Mouse (Mus musculus) left cerebral cortex, adult 11 months (tissue): ENCODE results near the gene Tle2.

Source experiments
- DNase-seq: peaks from one replicate; pipeline ENCODE4 v3.0.0; 2022; ENCODE audit warnings: low spot score

Tle2 gene

DNA sequence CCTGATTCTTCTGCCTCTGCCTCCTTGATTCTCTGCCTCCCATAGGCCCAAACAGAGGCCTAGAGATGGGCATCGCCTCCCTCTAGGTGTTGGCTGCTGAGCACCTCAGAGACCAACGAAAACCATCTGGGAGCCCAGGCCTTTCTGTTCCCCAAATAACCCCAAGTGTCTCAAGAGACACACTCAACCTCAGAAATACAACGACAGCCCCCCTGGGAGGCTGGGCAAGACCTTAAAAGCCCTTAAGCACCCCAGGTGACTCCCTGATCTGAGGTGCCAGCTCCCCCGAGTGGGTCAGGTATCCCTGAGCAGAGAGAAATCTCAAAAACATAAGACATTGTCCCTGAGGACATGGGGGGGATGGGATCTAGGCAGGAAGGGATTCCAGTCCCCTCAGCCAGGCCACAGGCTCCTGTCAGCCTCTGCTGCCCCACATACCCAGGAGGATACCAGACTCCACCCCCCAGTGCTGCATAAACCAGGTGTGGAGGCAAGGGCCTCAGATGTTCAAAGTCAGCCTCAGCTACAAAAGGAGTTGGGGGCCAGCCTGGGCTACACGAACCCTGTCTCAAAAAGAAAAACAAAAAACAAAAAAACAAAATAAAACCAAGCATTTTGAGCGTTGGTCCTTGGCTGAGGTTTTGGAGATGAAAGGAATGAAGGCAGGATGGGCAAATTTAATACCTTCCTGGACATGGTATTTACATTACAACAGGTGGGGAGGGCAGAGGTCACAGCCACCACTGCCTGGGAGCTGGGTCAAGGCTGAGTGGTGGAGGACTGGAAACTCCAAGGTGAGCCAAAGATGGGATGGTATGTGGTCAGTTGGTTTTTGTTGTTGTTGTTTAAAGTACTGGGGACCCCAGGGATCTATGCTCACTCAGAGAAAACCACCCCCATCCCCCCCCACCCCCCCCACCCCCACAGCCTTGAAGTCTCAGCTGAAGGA, 20.3 kb upstream of the Tle2 start:
- DNase-seq = no peak

DNA sequence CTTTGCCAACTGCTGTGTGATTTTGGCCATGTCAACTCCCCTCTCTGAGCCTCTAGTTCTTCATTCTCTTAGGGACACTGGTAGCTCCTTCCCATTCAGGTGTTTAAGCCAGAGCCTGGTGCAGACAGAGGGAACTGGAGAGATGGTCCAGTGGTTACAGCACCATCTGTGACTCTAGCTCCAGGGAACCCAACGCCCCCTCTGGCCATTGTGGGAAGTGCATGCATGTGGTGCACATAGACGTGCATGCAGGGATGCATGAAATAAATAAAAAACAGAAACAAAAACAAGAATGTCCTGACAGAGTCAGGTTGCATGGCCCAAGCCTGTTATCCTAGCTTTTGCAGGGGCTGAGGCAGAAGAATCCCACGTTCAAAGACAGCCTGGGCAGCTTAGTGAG, 18.1 kb upstream of the Tle2 start:
- DNase-seq = no peak

DNA sequence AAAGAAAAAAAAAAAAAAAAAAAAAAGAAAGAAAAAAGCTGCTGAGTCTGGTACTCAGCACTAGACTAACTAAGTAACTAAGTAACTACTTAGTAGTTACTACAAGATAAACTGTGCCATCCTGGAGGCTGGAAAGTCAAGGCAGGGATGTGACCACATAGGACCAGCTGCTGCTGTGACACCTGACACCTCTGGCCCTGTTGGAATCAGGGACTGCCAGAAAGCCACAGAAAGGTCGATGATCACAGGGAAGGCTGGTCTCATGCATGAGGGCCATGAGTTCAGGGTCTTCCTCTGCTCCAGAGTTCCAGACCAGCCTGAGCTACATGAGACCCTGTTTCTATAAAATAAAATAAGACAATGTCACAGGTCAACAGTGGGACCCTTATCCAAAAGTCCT, 16.9 kb upstream of the Tle2 start:
- DNase-seq = no peak

DNA sequence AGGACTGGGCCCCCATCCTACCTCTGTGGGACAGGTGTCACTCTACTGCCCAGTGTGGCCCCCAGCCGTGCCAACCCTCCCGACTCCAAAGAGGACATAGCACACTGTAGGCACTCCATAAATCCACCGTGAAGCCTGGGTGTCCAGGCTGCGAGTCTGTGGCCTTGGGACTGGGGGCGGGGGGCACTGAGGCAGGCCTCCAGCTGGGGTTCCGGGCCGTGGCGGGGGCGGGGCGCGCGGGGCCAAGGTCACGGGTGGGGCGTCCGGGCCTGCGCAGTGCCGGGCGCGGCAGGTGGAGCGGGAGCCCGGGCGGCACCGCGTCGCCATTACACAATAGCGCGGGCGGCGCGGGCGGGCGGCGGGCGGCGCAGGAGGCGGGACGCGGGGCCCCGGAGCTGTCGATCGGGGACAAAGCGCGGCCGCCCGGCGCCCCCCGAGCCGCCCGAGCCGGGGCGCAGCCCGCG, 15.2 kb upstream of the Tle2 start, which contains the start of gene Aes:
Gene Aes (plus strand): TSS at position 326 of the 464 bp plus-strand sequence.
- DNase-seq = no peak

DNA sequence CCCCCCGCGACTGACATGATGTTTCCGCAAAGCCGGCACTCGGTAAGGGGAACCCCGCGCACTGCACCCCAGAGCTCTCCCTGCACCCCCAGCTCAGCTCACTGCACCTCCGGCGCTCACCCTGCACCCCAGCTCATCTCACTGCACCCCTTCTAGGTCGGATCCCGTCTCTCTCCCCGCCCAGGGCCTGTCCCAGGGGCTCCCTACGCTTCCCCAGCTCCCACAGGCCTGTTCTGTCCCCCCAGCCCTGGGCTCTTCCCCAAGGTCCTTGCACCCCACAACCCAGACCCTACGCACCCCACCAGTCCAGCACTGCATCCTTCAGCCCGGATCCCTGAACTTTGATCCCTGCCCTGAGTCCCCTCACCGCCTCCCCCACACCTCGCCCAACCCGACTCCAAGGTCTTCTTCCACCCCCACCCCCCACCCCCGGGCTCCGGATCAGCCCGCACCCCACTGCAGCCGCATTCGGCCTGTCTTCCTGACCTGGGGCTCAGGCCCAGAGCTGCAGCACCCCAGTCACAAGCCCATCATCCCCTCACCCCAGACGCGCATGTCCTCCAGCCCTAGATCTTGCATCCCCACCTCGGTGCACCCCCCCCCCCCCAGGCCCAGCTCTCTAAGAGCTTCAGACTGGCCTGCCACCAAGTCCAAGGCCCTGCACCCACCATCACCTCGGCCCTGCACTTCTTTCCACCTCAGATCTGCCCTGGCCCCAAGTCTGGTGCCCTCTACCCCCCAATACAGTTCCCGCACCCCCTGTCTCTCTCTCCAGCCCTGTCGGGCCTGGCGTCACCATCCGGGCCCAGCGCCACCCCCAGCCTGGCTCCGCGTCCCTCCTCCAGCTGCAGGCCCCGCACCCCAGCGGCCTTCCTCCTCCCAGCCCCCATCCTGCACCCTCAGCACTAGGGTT, 14.5 kb upstream of the Tle2 start:
- no peak for DNase-seq

DNA sequence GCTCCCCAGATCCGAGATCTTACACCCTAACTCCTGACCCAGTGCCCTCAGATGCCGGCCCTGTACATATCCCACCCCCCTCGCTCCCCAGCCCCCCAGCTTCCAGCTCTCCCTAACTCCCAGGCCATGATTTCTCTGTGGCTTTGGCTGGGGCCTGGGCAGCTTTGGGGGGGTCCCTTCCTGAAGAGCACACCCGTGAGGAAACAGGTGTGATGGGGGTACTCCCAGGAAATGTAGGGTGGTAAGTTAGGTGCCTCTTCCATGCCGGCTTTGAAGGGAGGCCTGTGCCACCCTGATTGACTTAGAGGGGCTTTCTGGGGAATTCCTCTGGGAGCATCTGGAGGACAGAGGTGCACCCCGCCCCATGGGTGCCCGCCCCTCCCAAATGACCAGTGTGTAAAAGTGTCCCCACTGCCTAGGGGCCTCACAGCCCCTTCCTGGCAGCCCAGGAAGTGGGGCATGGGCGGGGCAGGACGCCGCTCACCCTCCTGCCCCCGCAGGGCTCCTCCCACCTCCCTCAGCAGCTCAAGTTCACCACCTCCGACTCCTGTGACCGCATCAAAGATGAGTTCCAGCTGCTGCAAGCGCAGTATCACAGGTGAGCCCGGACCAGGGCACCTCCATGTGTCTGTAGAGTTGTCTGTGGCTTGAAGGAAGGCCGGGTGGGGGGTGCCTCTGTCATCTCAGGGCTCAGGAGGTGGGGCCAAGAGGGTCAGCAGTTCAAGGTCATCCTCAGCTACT, 13.5 kb upstream of the Tle2 start:
- no peak for DNase-seq

DNA sequence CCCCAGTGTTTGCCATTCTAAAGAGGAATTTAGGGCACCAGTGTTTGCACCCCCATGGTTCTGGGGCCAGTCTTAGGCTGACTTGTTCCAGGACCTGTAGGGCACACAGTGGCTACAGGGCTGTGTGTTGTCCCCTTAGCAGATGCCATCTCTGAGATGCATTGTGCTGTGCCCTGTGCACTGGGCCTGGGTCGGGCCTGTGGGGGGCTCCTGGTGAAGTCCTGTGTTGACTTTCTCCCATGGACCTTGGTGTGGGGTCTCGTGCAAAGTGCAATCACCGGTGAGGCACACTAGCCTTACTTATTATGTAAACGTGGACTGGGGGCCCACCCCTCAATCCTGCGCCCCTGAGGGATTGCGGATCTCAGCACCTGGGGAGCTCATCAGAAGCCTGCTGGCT, 11.9 kb upstream of the Tle2 start:
- DNase-seq = no peak

DNA sequence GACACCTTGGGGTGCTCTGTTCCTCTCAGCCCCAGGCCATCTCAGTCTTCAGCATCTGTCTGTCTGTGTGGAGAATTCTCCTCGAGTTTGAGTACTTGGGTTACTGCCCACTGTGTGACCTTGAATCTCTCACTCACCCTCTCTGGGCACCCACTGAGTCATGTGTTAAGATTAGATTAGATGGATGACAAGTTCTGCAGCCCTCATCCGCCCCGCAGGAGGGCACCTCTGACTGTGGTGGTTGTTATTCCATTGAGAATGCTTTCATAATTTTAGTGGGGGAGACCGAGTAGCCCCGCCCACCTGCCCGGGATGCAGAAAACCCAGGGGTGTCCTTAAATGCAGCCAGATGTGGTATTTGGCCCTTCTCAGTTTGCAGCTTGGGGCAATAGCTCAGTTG, 10.9 kb upstream of the Tle2 start:
- no peak for DNase-seq

DNA sequence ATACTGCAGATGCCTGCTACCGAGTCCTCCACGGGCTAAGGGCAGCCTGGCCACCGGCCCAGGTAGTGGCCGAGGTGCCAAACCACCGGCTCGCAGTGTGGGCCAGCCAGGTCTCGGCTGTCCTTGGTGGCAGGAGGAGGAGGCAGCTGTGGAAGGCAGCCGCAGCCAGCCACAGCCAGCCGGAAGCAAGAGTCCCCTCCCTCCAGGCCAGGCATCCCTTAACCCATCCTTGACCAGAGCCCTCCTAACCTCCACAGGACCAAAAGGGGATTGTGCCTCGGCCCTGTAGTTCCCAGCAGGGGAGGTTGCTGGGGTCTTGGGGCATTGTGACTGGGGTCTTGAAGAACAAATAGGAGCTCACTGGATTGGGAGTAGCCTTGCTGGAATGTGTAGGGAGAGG, 10.1 kb upstream of the Tle2 start:
- DNase-seq = no peak

DNA sequence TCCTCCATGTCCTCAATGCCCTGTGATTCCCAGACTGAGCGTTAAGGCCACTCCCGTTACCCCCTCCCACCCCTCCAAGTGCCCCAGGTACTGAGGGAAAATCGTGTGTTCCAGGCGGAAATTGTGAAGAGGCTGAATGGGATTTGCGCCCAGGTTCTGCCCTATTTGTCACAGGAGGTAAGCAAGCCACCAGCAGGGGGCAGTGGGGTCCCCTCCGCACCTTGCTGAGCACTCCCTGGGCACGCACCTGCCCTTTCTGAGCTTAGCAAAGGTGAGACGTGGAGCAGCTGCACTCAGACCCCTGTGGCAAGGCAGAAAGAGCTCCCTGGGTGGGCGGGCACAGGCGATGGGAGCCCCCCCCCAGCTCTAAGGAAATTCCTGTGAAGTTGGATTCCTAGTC, 9.6 kb upstream of the Tle2 start:
- no peak for DNase-seq

DNA sequence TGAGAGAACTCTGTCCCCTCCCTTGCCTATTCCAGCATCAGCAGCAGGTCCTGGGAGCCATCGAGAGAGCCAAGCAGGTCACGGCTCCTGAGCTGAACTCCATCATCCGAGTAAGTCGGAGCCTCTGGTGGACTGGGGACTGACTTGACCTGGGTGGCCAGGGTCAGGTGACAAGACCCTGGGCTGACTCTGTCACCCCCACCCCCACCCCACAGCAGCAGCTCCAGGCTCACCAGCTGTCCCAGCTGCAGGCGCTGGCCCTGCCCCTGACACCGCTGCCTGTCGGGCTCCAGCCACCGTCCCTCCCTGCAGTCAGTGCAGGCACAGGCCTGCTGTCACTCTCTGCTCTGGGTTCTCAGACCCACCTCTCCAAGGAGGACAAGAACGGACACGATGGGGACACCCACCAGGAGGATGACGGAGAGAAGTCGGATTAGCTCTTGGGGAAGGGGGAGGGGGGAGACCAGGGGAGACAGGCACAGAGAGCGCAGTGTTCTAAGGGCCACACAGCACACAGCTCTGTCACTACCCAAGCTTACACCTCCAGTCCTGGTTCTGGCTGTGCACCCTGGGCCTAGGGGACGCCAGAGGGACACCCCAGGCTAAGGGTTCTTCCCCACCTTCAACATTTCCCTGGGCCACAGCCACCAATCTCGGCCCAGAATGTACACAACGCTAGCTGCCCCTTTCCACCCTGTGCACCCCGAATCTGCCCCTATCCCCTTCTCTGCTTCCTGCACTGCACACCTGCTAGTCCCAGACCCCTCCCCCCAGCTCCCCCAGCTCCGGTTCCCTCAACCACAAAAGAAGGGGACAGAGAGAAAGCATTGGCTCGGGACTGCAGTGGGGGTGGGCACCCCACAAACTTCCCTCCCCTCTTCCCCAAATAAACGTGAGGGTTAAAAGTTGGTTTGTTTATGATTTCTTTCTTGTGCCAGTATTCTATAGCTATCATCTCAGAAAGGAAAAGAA, 8.8 kb upstream of the Tle2 start:
- DNase-seq = no peak

DNA sequence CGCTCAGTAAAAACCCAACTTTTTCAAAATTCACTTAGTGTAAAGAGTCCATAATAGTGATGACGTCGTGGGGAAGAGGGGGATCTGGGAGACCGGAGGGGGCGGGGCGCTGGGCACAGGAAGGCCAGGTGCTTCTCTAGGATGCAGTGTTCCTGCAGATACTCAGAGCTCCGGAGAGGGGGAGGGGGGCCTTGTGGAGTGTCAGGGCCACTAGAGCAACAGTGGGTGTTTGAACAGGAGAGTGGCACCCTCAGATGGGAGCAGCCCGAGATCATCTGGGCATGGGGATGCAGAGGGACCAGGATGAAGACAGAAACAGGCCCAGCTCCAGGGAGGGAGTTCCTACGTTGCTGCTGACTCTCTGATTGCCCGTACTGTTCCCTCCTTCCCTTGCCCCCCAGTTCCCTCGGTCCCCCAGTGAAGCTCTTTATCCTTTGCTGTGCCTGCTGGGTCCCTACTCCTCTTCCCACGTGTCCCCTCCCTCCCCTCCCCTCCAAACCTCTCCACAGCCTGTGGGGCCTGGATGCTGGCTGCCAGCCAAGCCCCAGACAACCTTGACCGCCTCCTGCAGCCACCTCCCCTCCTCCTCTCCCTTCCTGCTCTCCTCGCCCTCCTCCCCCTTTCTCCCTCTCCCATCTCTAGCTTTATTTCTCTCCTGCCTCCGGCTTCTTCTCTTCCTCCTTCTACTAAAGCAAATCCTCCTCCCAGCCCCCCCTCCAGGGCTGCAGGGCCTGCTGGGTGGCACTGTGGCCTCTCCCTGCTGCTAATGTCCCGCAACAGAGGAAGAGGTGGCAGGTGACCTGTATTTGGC, 5.8 kb upstream of the Tle2 start:
- DNase-seq = no peak

DNA sequence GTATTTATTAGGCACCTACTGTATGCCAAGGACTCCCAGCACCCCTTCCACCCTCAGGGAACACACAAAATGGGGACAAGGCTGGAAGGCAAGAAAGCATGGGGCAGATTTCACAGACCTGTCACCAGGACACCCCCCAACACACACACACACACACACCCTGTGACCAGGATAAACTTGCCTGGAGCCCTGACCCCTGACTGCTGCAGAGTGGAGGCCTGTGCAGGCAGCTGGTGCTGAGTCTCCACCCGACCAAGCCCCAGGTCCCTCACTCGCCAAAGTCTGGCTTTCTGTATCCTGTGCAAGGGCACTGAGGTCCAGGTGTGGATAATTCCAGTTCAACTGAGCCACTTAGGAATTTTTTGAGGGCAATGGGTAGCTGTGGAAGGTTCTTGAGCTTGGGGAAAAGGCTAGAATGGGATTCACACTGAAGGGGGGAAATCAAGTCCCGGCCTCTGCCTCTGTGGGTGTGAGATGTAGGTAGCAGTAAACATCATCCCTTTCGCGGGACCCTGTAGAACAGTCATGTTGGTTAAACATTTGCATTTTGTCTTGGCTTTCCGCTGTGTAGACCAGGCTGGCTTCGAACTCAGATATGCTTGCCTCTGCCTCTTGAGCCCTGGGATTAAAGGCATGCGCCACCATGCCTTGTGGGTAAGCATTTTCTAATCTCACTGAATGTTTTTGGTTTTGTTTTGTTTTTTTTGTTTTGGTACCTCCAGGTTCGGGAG, 4.7 kb upstream of the Tle2 start:
- no peak for DNase-seq

DNA sequence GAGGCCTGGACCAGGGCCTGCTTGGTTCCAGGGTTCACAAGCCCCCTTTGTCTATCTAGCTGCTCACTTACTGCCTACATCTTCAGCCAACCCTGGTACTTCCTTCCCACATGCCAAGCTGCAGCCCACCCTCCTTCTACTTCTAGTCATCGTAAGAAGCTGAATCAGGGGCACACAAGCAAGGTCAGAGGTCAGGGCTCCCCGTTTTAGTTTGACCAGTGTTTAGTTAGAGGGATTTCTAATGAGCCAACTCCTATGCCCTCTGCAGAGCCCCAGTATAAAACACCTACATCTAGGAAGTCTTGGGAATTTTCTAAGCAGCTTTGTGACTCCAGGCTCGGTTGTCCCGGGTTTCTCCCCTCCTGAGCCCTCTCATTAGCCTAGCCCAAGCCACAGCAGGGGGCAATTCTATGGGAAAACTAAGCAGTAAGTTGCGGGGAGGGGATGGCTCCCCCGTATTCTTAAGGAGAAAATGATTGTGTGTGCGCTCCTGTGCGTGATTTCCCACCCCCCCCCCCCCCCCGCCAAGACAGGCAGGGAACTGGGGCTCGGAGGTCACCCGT, 4.0 kb upstream of the Tle2 start:
- DNase-seq = no peak

DNA sequence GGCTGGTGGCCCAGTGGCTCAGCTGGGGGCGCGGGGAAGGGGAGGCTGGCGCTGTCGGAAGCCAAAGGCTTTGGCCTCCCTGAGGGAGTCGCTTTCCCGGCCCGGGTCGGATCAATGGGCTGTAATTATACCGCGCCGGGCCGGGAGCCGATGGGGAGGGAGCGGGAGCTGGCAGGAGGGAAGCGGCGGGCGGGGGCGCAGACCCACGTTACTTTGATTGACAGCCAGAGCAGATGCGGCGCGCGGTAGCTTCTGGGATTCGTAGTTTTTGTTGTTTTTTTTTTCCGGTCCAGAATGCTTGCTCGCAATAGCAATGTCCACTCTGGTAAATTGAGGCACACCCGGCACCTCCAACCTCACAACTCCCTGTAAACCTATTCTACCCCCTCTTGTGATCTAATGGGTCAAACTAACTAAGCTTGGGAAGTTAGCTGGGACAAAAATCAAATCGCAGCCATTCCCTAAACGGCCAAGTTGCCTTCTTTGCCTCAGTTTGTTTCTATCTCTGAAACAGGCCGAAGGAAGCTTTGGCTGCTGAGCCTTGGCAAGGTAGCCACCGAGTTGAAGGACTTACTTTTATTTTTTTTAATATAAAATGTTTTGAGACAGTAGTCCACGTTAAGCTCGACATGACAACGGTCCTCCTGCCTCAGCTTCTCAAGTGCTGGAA, 3.4 kb upstream of the Tle2 start:
- DNase-seq = peak; percentile 94

DNA sequence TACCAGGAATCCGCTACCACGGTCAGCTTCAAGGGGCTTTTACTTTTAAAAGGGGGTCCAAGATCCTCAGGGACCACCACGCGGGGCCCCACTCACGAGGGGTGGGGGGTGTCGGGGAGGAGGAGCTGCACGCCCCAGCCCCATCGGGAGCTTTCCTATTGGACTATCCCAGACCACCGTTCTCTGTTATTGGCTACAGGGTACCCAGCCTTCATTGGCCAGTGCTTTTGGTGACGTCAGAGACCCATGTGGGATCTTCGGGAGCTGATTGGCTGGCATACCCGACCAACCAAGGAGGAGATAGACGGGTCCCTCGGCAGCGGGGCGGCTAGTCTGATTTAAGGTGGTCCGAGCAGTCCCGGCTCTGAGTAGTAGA, 2.9 kb upstream of the Tle2 start:
- DNase-seq = peak; percentile 100

DNA sequence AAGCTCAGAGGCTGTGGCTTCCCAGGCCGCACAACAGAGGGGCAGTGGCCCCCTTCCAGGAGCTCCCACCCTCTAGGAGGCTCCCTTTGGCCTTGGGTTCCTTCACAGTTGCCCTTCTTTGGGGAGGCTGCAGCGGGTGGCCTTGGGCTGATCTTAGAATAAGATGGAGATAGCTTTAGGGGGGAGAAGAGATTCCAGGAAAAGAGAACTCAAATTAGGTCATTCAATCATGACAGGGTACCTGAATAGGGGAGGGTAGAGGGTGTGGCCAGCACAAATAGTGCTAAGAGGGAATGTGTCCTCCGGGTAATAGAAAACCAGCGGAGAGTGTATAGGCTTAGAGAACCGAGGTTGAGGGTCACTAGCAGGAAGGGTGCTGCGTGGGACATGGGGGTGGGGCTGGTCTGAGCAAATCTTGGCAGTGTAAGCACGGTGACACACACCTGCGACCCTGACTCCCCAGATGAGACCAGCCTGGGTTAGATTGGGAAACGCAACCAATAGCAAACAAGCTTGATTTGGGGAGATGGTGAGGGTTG, 2.2 kb upstream of the Tle2 start:
- no peak for DNase-seq

DNA sequence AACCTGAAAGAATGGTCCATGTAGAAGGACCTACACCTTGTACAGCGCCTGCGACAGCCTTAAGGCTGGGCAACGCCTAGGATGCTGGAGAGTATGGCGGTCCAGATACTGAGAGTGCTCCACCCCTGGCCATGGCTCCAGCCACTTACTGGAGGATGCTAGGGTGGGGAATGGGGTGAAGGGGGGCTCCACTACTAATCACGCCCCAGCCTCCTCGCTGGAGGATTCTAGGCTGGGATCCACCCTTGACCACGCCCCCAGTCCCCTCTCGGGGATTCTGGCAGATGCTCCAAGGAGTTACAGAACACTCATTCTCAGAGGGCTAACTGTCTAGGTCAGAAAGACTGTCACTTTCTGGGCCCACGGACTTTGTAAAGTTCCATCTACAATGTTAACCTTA, 1.4 kb upstream of the Tle2 start:
- no peak for DNase-seq
